Mouse (Mus musculus) spleen, adult 2 months (tissue): ENCODE data around the gene Lrrc10b.

Experiments
- CTCF ChIP-seq: fragments of 200-500 bp; IDR thresholded peaks from 2 replicates; pipeline ENCODE4 v1.5.1; 2011; ENCODE audit warnings: mild to moderate bottlenecking, inconsistent platforms; ENCODE audit not compliant: insufficient read depth, insufficient read length, insufficient replicate concordance; ENCODE audit errors: extremely low read depth
- POLR2A ChIP-seq: fragments of 200-500 bp; IDR thresholded peaks from 2 replicates; pipeline ENCODE4 v1.6.1; 2011; ENCODE audit warnings: low read depth, low read length, inconsistent platforms

DNA sequence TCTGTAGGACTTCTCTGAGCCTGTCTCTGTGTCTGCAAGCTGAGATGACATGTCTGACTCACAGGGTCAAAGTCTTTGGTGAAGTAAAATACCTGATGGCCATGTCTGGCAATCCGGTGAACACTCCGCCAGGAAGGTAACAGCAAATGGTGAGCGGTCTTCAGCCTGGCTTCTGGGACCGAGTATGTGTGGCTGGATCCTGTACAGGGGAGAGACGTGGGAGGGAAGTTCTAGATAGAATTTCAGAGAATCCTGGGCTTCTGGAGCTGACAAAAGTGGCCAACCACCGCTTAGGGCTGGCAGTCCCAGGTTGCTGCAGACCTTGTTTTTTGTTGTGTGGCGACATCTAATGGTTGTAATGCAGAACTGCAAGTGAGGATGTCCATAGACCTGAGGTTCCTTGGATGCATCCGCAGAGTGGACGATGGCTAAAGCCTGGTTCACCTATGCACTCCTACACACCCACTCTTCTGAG is 29.0 kb upstream of the Lrrc10b start:
- TF ChIP-seq POLR2A = no peak
- peak; percentile 67; the same call in 1 of the 2 replicates for TF ChIP-seq CTCF
